Mouse (Mus musculus): ENCODE data around the gene Kcnk10.

The Kcnk10 gene

GRCm38 (mm10) chr12:98519866-98520567 is 58.1 kb downstream of the Kcnk10 start:
- DNase-seq (ENCODE audit: low spot score), result no peak

DNA sequence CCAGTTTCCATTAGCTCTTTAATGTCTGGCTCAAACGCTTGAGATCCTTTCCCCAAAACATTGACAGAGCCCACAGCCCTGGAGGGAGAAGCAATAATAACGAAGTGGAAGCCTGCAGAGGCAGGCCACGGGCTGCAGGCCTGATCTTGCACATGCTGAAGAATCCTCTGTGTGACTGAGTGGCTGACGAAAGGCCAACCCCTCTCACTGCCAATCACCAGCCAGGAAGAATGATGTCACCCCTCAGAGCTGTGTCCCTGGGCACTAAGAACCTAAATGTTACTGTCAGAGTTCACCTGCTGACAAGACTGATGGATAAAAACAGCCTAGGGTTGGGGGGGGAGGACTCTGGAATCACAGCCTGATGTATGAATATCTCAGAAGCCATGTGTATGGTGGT is 72.5 kb downstream of the Kcnk10 start:
- no peak for DNase-seq (ENCODE audit: low spot score)

DNA sequence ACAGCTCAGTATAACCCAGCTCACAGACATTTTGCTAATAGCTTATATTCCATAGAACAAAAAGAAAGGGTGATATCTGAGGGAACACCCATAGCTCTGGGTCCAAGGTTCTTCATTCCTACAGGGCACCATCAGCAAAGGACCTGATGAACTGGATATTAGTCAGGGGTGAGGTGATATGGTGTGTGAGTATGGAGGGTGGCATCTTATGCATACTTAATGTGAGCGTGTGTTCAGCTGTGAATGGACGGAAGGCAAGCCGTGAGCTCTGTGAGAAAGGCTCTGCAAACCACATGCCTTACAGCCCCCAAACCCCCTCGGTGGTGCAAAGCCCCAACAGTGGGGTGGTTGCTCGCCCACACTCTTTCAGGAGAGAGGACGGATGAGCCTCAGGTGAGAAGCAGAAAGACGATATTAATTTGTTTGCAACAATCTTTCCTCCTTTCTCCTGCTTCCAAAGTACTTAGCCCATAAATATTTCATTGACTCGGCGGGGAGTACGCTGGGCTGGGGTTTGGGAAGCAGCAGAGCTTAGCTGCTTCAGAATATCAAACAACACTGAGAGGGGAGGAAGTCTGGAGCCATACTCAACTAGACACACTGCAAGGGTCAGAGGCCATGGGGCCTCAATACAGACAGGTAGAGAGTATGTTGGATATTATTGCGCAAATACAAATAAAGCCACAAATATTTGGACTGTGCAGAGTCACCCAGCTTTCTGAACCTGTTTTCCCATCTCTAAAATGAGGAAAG is 76.4 kb downstream of the Kcnk10 start:
- no peak for DNase-seq (ENCODE audit: low spot score)

DNA sequence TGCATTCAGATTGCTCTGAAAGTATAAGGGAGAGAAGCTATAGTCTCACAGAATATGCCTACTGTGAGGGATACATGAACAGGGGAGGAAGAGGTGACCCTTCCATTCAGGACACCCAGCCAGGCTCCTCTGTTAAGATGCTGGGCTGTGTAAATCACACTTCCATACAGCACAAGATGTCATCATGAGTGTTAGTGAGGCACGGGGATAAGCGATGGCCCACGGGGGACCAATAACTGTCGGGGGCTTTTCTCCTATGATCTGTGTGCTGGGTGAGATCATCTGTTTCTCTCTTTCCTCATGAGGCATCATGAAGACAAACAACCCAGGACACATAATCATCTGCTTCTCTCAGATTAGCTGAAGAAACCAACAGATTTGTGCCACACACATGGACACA is 77.1 kb downstream of the Kcnk10 start:
- no peak for DNase-seq (ENCODE audit: low spot score)

DNA sequence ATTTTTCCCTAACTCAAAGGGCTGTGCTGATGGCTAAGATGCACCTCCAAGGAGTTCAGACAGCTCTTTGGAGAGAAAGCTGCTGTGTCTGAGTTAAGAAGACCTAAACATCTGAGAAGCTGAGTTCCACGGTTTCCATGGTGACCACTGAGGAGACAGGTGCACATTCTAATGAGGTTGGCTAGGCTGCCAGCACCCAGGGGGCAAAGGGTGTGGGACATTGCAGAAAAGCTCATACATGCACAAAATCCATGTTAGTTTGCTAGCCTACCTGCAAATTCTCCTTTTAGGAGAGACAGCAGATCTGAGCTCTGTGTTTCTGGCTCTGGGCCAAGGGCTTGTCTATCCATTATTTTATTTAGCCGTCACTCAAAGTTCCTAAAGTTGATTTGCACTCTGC is 96.7 kb downstream of the Kcnk10 start:
- no peak for DNase-seq (ENCODE audit: low spot score)

GRCm38 (mm10) chr12:98481048-98481447 is 97.1 kb downstream of the Kcnk10 start:
- no peak for DNase-seq (ENCODE audit: low spot score)

DNA sequence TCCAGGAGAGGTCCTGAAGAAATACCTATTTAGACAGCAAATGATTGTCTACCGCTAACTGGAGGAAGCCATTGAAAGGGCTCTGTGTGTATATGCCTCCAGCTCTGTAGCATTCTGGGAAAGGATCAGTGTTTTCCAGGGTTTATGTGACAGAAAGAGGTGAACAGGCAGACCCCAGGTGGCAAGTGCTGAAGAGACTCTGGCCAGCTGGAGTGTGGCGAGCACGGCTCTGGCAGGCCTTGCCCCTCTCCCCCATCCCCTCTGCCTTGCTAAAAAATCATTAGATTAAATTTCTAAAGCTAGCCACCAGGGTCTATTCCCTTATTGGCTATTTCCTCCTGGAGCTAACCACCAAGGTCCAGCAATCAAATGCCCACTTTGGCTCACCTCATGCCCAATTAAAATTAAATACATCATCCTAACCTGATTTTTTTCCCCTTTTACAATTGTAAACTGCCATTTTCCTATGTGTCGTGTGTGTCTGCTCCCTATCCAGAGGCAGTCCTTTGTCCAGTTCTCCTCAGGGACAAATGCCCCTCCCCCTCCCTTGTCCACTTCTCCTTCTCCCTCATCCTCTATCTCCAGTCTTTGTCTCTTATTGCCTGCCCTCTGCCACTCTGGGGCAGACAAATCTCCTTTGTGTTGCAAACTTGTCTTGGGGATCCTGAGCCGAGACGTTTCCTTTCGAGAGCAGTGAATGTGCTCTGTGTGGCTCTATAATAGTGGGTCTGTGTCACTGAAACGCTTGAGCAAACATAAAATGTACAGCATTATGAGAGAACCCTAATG is 100.2 kb downstream of the Kcnk10 start:
- no peak for DNase-seq (ENCODE audit: low spot score)

DNA sequence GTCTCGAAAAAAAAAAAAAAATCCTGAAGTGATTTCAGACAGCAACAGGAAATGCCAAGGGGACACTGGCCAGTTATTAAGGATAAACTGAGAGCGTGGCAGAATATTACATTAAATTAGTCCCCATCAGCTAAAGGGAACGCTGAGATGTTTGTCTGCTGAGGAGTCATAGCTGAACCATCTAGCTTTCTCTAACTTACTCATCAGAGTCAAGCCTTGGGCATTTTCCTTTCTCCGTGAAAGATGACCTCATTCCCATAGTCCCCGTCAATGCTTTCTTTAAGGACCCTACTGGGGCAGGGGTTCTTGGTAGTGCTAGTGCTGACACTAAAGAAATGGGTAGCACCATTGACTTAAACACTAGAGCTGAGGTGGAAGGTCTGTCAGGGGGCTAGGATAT is 106.9 kb downstream of the Kcnk10 start:
- no peak for DNase-seq (ENCODE audit: low spot score)

DNA sequence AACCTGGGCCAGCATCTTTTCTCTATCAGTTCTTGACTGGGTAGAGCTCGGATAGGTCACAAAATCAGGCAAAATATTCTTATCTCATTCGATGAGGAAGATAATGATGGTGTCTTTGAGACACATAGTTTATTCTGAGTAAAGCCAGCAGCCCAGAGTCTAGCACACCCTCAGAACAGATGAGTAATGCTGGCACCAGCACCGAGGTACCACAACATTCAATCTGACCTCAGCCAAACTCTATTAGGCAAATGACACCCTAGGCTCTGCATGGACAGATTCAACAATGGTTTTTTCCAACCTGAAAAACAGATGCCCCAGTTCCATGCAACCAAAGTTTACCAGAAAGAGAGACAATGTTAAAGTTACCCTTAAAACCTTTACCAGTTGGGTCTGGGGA is 108.0 kb downstream of the Kcnk10 start:
- DNase-seq (ENCODE audit: low spot score), result no peak

GRCm38 (mm10) chr12:98467793-98468192 is 110.3 kb downstream of the Kcnk10 start:
- DNase-seq (ENCODE audit: low spot score), result no peak

- DNase-seq (ENCODE audit: low spot score), result no peak
These were observed 118.2 kb downstream of the Kcnk10 start for GRCm38 (mm10) chr12:98459889-98460288.

GRCm38 (mm10) chr12:98458944-98459343 is 119.2 kb downstream of the Kcnk10 start:
- no peak for DNase-seq (ENCODE audit: low spot score)

DNA sequence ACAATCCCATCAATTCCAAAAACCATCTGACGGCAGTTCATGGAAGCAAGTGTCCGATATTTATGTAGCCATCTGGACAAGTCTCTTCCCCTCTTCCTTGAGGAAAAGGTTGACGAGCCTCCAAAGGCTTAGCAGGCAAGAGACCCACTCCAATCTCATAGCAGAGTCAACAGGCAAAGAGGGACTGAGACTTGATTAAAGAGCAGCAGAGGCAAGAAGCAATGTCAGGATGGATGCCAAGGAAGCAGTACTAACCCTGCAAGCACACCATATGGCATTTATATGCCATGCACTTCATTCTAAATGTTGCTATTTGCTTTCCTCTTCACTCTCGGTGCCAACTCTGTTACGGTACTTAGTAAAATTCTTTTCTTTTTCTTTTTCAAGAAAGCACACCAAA is 119.6 kb downstream of the Kcnk10 start:
- no peak for DNase-seq (ENCODE audit: low spot score)

- DNase-seq (ENCODE audit: low spot score), result no peak
These were observed 124.9 kb downstream of the Kcnk10 start for GRCm38 (mm10) chr12:98453161-98453560.

DNA sequence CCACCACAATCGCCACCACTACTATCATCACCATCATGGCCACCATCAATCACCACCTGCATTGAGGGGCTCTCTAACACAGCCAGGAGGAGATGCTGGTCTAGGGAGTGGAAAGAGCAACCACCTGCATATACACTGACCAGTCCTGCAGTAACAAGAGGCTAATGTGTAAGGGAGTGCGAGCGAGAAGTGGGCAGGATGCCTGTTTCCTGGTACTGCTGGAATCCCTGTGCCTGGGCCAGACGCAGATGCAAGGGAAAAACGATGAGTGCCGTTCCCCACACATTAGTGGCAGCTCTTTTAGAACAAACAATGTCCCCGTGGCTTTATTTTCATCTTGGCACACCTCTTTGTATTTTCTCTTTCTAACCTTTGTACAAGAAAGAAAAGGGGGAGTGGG is 125.5 kb downstream of the Kcnk10 start:
- DNase-seq (ENCODE audit: low spot score), result no peak

- no peak for DNase-seq (ENCODE audit: low spot score)
These were observed 132.5 kb downstream of the Kcnk10 start for GRCm38 (mm10) chr12:98445637-98446036.

GRCm38 (mm10) chr12:98444860-98445259 is 133.2 kb downstream of the Kcnk10 start:
- DNase-seq (ENCODE audit: low spot score), result no peak

DNA sequence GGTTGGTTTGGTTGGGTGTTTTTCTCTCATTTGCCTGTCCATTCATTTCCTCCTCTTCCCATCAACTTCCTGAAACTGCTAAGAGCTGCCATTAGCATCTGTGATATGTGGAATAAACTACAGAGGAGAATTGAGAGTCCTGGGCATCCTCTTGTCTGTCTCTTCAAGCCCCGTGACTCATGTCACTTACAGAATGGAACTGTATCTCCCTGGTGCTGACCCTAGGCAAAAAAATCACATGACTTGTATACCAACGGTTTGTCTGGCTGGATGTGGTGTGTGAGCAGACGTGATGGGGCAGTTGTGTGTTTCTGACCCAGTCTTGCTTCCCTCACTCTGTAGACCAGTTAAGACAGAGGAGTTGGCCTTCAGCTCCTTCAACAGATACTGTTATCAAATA is 134.4 kb downstream of the Kcnk10 start:
- DNase-seq (ENCODE audit: low spot score), result no peak

- DNase-seq (ENCODE audit: low spot score), result no peak
These were observed 140.0 kb downstream of the Kcnk10 start for GRCm38 (mm10) chr12:98438080-98438479.

GRCm38 (mm10) chr12:98430683-98431082 is 147.4 kb downstream of the Kcnk10 start:
- DNase-seq (ENCODE audit: low spot score), result no peak

DNA sequence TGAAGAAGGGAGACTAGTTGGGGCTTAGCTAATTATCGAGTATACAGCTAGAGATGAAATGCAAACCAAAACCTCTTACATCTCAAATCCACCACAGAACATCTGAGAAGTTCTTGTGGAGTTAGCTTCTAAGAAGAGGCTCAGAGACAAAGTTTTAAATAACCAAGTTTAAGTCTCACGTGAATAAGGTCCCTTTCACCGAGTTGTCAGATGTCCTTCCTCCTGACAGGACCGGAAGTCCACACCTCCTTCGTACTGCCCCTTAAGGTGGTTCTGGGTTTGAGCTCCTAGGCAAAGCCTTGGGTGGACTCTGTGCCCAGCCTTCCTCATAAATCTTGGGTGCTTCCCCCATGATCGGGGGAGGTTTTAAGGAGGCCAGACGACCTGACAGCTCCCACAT is 156.8 kb downstream of the Kcnk10 start:
- DNase-seq (ENCODE audit: low spot score), result no peak

- no peak for DNase-seq (ENCODE audit: low spot score)
These were observed 158.3 kb downstream of the Kcnk10 start for GRCm38 (mm10) chr12:98419849-98420248.

GRCm38 (mm10) chr12:98409580-98409979 is 168.5 kb downstream of the Kcnk10 start:
- DNase-seq (ENCODE audit: low spot score), result no peak

Data from spleen, adult 12 weeks (tissue).